Mouse (Mus musculus) MEL-GATA-1-ER (cell line): ENCODE results near the gene Olfr410.

Source experiments
- DNase-seq: peaks from one replicate; pipeline ENCODE4 v3.0.0-alpha.2; 2012; ENCODE audit warnings: low read depth; ENCODE audit errors: extremely low read depth

Olfr410 gene

GRCm38 (mm10) chr11:74337931-74338330 is at the start of gene Olfr410:
Gene Olfr410 (minus strand): TSS chr11:74338031.
- DNase-seq: no peak

DNA sequence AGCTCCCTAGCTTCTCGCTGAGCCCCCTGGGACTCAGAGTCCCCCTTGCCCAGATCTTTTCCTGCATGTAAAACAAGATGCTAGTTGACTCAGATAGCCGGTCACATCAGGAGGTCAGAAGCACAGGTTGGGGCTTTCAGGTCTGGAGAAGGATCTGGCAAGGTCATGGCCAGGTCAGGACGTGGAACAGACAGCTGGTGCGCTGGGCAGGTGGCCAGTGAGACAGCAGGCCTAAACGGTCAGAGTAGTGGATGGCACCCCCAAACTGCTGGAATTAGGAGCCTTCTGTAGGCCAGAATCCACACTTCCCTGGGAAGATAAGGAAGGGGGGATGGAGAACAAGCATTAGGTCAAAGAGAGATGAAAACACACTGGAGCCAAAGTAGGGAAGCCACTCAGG is 49.4 kb upstream of the Olfr410 start:
- no peak for DNase-seq

GRCm38 (mm10) chr11:74385674-74386073 is 47.8 kb upstream of the Olfr410 start:
- DNase-seq: no peak

GRCm38 (mm10) chr11:74379166-74379873 is 41.5 kb upstream of the Olfr410 start:
- no peak for DNase-seq

GRCm38 (mm10) chr11:74376847-74377246 is 39.0 kb upstream of the Olfr410 start:
- DNase-seq: peak; percentile 36

GRCm38 (mm10) chr11:74371393-74372100 is 33.7 kb upstream of the Olfr410 start:
- DNase-seq: peak; percentile 31

DNA sequence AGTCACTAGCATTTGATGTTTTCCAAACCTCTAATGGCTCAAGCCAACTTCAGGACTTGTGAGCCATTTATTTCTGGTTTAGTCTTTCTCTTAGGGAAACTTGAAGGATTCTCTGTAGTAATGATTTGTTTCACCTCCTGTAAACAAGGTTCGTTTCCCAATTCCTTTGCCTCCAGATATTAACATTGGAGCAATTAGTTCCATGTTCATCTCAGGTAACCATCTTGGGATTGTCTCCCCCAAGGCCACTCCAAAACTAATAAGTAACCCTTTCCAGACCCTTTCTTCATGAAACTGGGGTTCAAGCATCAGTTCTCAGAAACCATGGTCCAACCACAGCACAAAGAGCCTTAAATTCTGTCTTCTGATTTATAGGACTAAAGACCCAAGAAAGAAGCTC is 23.9 kb upstream of the Olfr410 start, which contains the start of gene Olfr412:
Gene Olfr412 (plus strand): TSS at position 301 of the 400 bp plus-strand sequence.
- DNase-seq: no peak

GRCm38 (mm10) chr11:74352550-74352949 is 14.7 kb upstream of the Olfr410 start, which contains the start of gene Olfr411:
Gene Olfr411 (minus strand): TSS chr11:74352650.
- DNase-seq: no peak

- DNase-seq: no peak
Observed at GRCm38 (mm10) chr11:74328781-74329180, 9.1 kb downstream of the Olfr410 start.

- DNase-seq: peak; percentile 52
Observed at GRCm38 (mm10) chr11:74326044-74326443, 11.8 kb downstream of the Olfr410 start.

- DNase-seq: no peak
Observed at GRCm38 (mm10) chr11:74287256-74287655, 50.6 kb downstream of the Olfr410 start.

DNA sequence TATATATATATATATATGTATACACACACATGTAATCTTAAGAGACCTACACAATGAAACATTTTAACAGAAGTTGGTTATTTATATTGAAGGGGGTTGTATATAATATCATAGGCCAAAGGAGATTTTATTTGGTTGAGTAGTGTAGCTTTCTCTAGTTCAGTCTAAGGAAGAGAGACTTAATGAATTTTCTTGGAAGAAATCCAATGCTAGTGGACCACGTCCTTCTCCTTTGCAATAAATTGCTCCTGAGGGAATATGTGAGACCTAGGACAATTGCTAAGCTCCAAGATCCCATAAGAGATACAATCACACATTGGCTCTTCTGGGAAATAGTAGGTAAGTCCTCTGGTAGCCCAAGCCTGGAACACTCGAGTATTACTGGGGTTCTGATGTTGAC is 54.4 kb downstream of the Olfr410 start, which contains the start of gene Olfr59:
Gene Olfr59 (plus strand): TSS at position 301 of the 400 bp plus-strand sequence.
- no peak for DNase-seq
